Mouse (Mus musculus) gastrocnemius, postnatal 36 days (tissue): ENCODE data around the gene Dgat2. TPM values are rescaled to one million over a fixed set of nuclear protein-coding genes. Genes with fewer than 3 reads are reported as not detected.

ENCODE experiments used
- DNase-seq, 2 experiments: peaks; one replicate each; pipeline ENCODE4 v3.0.0; 2022
- intact Hi-C: fragments of 180-260 bp; cut with DNase I; formaldehyde crosslinking; loops from one replicate; pipeline ENCODE4 v1.15.1; 2025
- total RNA-seq, 2 experiments: library from RNA; stranded (reverse); gene quantifications; 2 replicates each; pipeline ENCODE4 v1.2.3; 2021

The Dgat2 gene
- total RNA-seq, 2 experiments from 2014 or later, result 44.6 to 70.1 TPM

- intact Hi-C loops, result no loop called here
- no peak for DNase-seq
Observed at GRCm38 (mm10) chr7:99143244-99143643, 39.3 kb downstream of the Dgat2 start.

- intact Hi-C loops, result no loop called here
- no peak for DNase-seq
Observed at GRCm38 (mm10) chr7:99141919-99142606, 40.5 kb downstream of the Dgat2 start.

GRCm38 (mm10) chr7:99140984-99141918 is 41.3 kb downstream of the Dgat2 start, which contains the start of gene Uvrag:
Gene Uvrag (minus strand): TSS chr7:99141141.
- peak; percentile 98 to 99 for DNase-seq
- intact Hi-C loops, result no loop called here

- intact Hi-C loops, result no loop called here
- no peak for DNase-seq
Observed at GRCm38 (mm10) chr7:99140511-99140910, 42.0 kb downstream of the Dgat2 start.

GRCm38 (mm10) chr7:99139841-99140491 is 42.6 kb downstream of the Dgat2 start:
- intact Hi-C loops, result no loop called here
- no peak for DNase-seq

- no peak for DNase-seq
- intact Hi-C loops, result no loop called here
Observed at GRCm38 (mm10) chr7:99137541-99137940, 45.0 kb downstream of the Dgat2 start.

DNA sequence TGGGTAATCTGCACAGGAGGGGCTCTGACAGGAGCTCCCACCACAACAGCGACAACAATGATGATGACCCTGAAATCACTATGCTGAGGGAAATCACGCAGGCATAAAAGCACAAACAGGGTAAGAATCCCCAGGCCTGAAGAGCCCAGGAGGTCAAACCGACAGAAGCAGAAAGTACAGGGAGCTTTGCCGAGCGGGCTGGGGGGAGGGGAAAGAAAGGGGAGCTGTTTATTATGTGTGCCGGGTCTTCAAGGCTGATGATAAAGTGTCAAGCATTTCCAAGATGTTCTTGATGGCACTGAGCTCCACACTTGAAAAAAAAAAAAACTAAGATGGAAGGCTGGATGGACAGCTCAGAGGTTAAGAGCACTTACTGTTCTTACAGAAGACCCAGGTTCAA is 45.7 kb downstream of the Dgat2 start:
- no peak for DNase-seq
- intact Hi-C loops, result no loop called here

DNA sequence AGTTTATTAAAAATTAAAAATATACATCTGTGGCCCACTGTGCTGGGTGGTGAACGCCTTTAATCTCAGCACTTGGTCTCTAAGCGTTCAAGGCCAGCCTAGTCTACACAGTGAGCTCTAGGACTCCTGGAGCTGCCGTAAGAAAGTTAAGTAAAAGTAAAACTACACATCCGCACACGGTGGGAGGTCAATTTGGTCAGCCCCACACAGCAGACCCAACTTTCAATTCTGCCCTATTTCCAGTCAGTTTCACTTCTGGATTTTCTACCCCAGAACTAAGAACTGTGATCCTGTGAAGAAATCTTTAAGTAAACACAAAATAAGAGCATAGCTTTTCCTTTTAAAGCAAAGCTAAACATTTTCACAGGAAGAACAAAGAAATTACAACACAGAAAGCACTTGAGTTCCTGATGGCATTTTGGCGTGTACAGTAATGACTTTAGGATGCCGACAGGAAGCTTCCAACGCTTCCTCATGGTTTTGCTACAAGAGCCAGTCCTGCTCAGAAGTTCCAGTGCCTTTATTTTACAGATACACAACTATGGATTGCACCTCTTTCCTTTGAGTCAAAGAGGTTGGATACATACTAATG is 48.6 kb downstream of the Dgat2 start:
- no peak for DNase-seq
- intact Hi-C loops, result no loop called here

DNA sequence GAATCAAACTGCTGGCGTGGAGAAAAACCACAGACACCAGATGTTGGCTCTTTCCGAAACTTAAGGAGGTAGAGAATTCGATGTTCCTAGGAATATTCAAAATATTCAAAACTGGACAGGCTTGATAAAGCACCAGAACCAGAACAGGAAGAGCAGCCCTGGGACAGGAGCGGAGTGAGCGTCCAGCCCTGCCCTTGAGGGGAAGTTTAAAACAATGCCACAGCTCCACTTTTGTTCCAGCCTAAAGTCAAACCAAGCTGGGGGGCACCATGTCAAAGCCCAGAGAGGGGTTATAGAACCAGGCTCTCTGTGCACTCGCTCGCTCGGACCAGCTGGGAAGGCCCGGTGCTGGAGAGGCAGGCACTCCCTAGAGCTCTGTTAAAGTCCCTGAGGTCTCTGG is 49.9 kb downstream of the Dgat2 start:
- DNase-seq, result no peak
- intact Hi-C loops, result no loop called here

DNA sequence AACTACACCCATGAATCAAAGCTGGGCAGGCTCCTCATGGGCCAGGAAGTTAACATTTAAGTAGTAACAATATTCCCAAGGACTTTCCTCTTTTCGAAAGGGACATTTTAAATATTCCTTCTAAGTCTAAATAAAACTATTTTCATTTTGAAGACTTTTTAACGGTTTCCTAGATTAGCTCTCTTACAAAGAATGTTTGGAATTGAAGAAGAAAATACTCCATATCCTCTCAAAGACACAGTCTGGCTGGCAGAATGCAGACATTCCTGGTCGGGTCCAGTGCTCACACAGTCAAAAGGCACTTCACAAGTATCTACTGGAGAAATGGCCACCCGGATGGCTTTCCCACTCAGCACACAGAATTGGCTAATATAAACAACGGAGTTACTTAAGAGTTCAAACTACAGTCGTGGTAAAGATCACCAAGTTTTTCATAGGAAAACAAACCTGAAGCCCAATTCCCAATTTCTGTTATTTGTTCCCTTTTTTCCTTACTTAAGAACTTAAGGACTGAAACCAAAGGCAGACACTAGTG is 50.6 kb downstream of the Dgat2 start:
- no peak for DNase-seq
- intact Hi-C loops, result no loop called here

- no peak for DNase-seq
- intact Hi-C loops, result no loop called here
Observed at GRCm38 (mm10) chr7:99128965-99129364, 53.6 kb downstream of the Dgat2 start.

DNA sequence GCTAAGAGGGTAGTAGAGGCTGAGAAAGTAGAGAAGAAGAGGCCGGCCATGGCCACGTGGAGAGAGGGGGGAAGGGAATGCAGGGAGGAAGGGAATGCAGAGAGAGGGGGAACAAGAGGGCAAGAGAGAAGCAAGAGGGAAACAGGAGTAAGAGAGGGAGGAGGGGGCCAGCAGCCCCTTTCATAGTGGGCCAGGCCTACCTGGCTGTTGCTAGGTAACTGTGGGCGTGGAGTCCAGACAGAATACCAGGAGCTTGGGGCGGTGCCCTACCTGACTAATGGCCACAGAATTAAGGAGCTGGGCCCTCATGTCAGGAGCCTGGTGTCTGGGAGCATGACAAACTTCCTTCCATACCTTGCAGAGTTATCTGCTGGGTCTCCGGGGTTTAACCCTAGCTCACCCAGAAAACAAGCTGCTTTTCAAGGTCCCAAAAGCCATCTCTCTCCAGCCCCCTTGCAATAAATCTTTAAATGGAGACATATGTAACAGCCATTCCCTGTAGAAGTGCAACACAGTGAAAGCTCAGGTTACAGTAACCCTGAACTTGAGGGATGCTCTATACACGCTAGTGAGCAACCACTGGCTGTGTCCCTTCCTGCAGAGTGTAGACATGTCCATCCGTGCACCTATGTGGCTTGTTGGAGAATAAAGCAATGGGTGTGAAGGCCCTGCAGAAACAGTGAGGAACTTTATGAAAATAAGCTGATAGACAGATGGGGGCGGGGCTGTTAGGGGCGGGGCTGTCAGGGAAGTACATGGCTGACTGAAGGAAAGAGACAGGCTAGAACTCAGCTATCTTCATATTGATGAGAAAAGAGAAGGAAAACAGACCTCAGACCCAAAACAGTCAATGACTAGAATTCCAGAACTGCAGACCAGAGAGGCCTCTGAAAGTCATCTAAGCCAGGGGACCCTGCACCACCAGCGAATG is 54.2 kb downstream of the Dgat2 start:
- intact Hi-C loops, result no loop called here
- DNase-seq, result no peak

DNA sequence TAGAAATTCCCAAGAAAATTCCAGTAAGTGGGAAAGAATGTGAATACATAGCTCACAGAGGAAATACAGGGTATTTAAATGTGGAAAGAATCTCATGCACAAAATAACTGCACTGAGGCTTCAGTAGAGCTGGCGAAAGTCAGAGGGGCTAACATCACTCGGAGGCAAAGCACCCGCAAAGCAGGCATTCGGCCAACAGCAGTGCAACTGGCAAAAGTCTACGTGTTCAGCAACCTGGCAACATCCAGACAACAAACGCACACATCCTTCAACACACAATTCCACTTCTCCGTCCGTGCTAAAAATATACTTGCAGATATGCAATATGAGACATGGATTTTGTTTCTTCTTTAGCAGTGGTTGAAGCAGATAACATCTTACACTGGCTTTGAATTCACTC is 56.5 kb downstream of the Dgat2 start:
- DNase-seq, result no peak
- intact Hi-C loops, result no loop called here

GRCm38 (mm10) chr7:99122651-99123050 is 59.9 kb downstream of the Dgat2 start:
- DNase-seq, result no peak
- intact Hi-C loops, result no loop called here

DNA sequence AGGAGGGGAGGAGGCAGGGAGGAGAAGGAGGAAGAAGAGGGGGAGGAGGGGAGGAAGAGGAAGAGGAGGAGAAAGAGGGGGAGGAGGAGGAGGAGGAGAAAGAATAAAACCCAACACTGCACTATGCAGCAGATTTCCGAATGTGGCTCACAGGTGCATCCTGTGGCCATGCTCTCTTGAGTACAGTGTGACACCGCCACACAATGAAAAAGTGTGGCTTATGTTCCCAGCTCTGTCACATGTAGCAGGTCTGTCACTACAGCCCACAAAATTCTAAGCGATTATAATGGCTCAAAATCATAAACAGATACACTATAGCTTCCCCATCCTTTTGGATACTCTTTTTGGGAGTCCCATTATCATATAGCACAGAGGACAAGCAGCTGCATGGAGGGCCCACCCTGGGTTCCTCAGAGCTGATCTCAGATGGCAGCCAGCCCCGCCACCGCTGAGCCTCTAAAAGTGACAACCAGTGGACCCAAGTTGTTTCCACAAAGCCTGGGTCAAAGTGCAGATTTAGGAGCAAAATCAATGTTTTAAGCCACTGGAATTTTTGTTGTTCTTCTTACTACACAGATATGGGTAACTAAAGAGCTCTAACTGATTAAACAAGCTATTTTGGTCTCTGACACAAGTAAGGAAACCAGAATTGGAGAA is 61.5 kb downstream of the Dgat2 start:
- DNase-seq, result no peak
- intact Hi-C loops, result no loop called here

GRCm38 (mm10) chr7:99120082-99120481 is 62.4 kb downstream of the Dgat2 start:
- intact Hi-C loops, result no loop called here
- DNase-seq, result no peak

DNA sequence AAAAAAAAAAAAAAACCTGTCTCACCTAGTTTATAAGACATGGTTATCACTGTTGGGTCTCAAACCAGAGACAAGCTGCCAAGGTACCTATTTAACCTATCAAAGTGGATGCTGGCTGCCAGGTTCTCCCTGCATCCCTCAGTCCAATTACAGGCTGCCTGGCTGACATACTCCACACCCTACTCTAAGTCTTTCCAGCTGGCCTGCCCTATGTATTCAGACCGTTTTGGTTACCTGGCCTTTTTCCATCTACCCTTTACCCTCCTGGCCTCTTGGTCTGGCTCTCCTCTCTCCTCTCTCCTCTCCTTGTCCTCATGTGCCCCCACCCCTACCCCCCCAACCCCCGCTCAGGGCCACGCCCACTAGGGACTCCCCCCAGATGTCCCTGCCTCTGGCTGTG is 65.7 kb downstream of the Dgat2 start:
- no peak for DNase-seq
- intact Hi-C loops, result no loop called here

DNA sequence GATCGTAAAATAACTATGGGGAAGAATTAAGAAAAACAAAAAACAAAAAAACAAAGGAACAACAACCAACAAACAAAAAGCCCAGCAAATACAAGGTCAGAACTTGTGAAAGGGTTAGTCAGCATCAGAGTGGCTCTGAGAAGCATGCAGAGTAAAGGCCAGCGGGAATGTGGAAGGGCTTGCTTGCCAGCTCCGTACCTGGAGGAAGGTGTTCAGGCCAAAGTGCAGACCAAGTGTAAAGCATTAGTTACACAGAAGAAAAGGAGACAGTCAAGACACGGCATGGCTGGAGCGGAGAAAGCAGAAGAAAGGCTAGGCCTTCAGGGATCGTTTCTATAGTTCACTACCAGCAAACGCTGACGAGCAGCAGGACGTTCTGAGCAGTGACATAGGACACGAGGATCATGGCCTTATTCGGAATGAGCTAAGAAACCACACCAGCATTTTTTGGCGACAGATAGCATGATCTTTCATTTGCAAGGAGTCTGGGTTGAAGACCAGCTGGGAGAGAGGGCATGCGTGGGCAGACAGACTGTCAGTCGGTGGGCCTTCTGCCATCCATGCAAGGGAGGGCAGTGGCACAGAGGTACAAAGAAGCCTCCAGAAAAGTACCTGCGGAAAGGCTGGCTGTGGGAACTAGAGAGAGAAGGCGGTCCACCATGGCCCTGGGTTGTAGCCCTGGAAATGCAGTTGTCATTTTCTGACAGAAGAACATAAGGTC is 68.4 kb downstream of the Dgat2 start:
- intact Hi-C loops, result no loop called here
- DNase-seq, result no peak
